Mouse (Mus musculus) bone marrow, adult 2 months (tissue): Measurements from ENCODE around the gene Eva1a.

Source experiments
- CTCF ChIP-seq: fragments of 200-500 bp; IDR thresholded peaks from 2 replicates; pipeline ENCODE4 v1.5.1; 2011; ENCODE audit warnings: low read length, control low read depth; ENCODE audit not compliant: control insufficient read depth, insufficient read depth
- POLR2A ChIP-seq: fragments of 200-500 bp; IDR thresholded peaks from 2 replicates; pipeline ENCODE4 v1.6.1; 2011; ENCODE audit warnings: low read depth, mild to moderate bottlenecking, control low read depth, low read length, borderline replicate concordance; ENCODE audit not compliant: control insufficient read depth

DNA sequence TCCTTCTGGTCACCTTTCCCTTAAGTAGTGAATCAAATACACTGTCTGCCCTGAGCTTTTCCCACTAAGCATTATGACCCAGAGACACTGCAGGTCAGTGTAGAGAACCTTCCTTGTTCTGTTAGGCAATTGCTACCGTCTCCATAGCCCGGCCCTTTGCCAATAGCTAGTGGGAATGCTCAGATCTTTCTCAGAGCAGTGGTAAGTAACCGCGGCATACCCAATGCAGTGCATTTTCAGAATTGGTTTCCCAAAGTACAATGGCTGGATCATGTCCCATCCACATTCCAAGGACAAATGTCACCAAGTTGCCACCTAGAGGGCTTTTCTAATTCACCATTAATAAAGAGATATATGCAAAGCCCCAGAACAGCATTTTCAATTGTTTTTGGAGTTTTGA lies 38.0 kb downstream of the Eva1a start:
- TF ChIP-seq CTCF (no peak), POLR2A (no peak)
